Mouse (Mus musculus): Measurements from ENCODE around the gene Cog2.

- no peak for TF ChIP-seq CTCF (IDR thresholded peaks at IDR 0.05; ENCODE audit: insufficient read depth, low read length)
- TF ChIP-seq POLR2A (IDR thresholded peaks at IDR 0.05; ENCODE audit: borderline replicate concordance, extremely low read depth, low read depth, low read length), result no peak
Measured at GRCm38 (mm10) chr8:124535451-124535850, 14.9 kb downstream of the Cog2 start.

Measured in lung, adult 2 months (tissue).